Mouse (Mus musculus): Measurements from ENCODE around the gene Cd40. TPM values are rescaled to one million over a fixed set of nuclear protein-coding genes. Genes with fewer than 3 reads are reported as not detected.

The Cd40 gene
- polyA plus RNA-seq (2012; rRNA removed), result 1.9 and 2.4 TPM in 2 replicates
- polyA plus RNA-seq (2014; fragmentation: Nextera tagmentation; extraction: Ambion mirVana), result 3.0 and 4.3 TPM in 2 replicates

DNA sequence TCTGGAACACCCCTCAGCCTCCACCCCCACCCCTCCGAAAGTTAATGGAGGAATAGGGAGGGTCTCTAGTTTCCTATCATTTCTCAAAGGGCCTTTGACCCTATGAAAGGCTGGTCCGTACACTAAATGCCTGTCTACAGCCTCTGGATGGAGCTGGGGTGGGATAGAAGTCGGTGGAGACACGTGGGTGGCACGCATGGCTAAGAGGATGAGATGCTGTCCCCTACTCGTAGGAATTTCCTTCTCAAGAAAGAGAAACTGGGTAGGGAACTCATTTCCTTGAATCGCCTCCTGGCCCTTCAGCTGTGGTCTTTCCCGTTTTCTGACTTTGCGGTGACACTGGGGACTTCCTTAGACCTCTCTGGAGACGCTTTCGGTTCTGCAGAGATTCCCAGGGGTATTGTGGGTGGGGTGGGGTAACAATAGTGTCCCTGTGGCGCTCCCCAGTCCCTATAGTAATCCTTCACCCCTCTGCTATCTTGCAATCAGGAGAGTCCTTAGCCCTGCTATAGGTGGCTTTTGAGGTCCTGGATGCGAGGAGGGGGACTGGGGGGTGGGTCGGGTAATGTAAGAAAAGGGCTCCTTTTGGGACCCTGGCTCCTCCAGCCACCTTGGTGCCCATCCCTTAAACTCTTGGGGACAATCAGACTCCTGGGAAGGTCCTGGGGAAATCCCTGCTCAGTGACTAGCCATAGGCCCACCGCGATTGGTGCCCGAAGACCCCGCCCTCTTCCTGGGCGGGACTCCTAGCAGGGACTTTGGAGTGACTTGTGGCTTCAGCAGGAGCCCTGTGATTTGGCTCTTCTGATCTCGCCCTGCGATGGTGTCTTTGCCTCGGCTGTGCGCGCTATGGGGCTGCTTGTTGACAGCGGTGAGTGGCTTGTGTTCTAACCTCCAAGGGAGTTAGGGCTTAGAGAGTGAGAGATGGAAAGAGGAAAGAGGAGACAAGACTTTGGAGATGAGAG lies at the start of gene Cd40:
Gene Cd40, plus strand, starts transcription at position 740 of the 965 bp plus-strand sequence.
- peak within 1 kb of the TSS; percentile 44 for H3K4me2 ChIP-seq (ENCODE audit: low read depth)
- no peak within 1 kb of the TSS for H3K9ac ChIP-seq (replicated peaks)
- H3K9me3 ChIP-seq (ENCODE audit: control insufficient read depth, low read length), result no peaks in the 10 kb centered on the region
- no peak for TF ChIP-seq CTCF (IDR thresholded peaks at IDR 0.05; ENCODE audit: low read depth)
- TF ChIP-seq EP300 (IDR thresholded peaks at IDR 0.05; ENCODE audit: low read depth), result no peak
- H3K4me3 ChIP-seq (ENCODE audit: insufficient read depth in 1 of 2, low read depth in 2 of 2, low read length in 2 of 2), result peak within 1 kb of the TSS; percentile 33 to 56
- peaks cover 2% of the 10 kb centered on the region for H3K27me3 ChIP-seq (ENCODE audit: control insufficient read depth, insufficient read depth, low read length)
- no peak within 1 kb of the TSS for H3K27ac ChIP-seq
- ATAC-seq (ENCODE audit: insufficient read depth) (0 out of 2 replicates have a peak, but pooled peaks have one; percentile 47), DNase-seq (ENCODE audit: low read depth in 3 of 3, low spot score in 3 of 3) (no peak)
- WGBS (ENCODE audit: insufficient replicate concordance), result 4% methylated on average over 25 of the region's 25 CpGs
- H3K4me1 ChIP-seq (replicated peaks; ENCODE audit: control insufficient read depth in 2 of 2, insufficient read depth in 2 of 2, low read length in 1 of 2), result no peaks in the 10 kb centered on the region
- no peaks in the 10 kb centered on the region for H3K36me3 ChIP-seq (replicated peaks; ENCODE audit: control insufficient read depth, insufficient read depth, low read depth)

DNA sequence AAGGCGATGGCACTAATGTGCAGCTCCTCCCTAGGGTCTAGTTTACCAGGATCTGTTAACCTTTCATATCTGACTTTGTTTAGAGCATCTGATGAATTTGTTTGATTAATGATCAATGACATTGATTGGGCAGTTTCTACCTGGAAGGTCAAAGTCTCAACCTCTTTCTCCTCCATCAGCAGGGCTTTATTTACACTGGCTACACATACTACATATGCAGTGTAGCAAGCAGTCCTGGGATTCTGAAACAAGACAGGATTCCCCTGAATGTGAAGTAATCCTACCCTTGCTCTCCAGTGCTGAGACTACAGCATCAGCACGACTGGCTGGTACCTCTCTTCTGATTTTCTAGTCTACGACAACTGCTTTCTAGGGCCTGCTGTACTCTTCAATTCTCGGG lies 48.6 kb upstream of the Cd40 start:
- H3K4me3 ChIP-seq (ENCODE audit: insufficient read depth in 1 of 2, low read depth in 2 of 2, low read length in 2 of 2), result no peak overlapping the region
- H3K4me1 ChIP-seq (replicated peaks; ENCODE audit: control insufficient read depth in 2 of 2, insufficient read depth in 2 of 2, low read length in 1 of 2), result peaks cover 0 to 4% of the 10 kb centered on the region in 2 experiments; a peak in 2 of 4 replicates
- no peak for TF ChIP-seq CTCF (IDR thresholded peaks at IDR 0.05; ENCODE audit: low read depth)
- no peak for TF ChIP-seq EP300 (IDR thresholded peaks at IDR 0.05; ENCODE audit: low read depth)
- no peaks in the 10 kb centered on the region for H3K9me3 ChIP-seq (ENCODE audit: control insufficient read depth, low read length)
- no peak overlapping the region for H3K9ac ChIP-seq (replicated peaks)
- ATAC-seq (ENCODE audit: insufficient read depth) (peak; percentile 36; the same call in 1 of the 2 replicates), DNase-seq (ENCODE audit: low read depth in 3 of 3, low spot score in 3 of 3) (no peak)
- 75% methylated on average over 4 of the region's 4 CpGs for WGBS (ENCODE audit: insufficient replicate concordance)
- no peak overlapping the region for H3K4me2 ChIP-seq (ENCODE audit: low read depth)
- H3K36me3 ChIP-seq (replicated peaks; ENCODE audit: control insufficient read depth, insufficient read depth, low read depth), result peaks cover 54% of the 10 kb centered on the region
- no peak overlapping the region for H3K27ac ChIP-seq
- H3K27me3 ChIP-seq (ENCODE audit: control insufficient read depth, insufficient read depth, low read length), result no peaks in the 10 kb centered on the region

GRCm38 (mm10) chr2:165007986-165008385 lies 47.4 kb upstream of the Cd40 start:
- Histone ChIP-seq H3K27ac (no peak overlapping the region), H3K9me3 (ENCODE audit: control insufficient read depth, low read length) (no peaks in the 10 kb centered on the region), H3K27me3 (ENCODE audit: control insufficient read depth, insufficient read depth, low read length) (no peaks in the 10 kb centered on the region), H3K4me2 (ENCODE audit: low read depth) (no peak overlapping the region), H3K36me3 (replicated peaks; ENCODE audit: control insufficient read depth, insufficient read depth, low read depth) (peaks cover 52% of the 10 kb centered on the region), H3K4me3 (ENCODE audit: insufficient read depth in 1 of 2, low read depth in 2 of 2, low read length in 2 of 2) (no peak overlapping the region), H3K9ac (replicated peaks) (no peak overlapping the region), H3K4me1 (replicated peaks; ENCODE audit: control insufficient read depth in 2 of 2, insufficient read depth in 2 of 2, low read length in 1 of 2) (peaks cover 0 to 4% of the 10 kb centered on the region in 2 experiments; a peak in 2 of 4 replicates)
- DNase-seq (ENCODE audit: low read depth in 3 of 3, low spot score in 3 of 3), result no peak
- no peak for TF ChIP-seq EP300 (IDR thresholded peaks at IDR 0.05; ENCODE audit: low read depth)
- TF ChIP-seq CTCF (IDR thresholded peaks at IDR 0.05; ENCODE audit: low read depth), result no peak
- WGBS (ENCODE audit: insufficient replicate concordance), result 73% methylated on average over 1 of the region's 1 CpGs
- ATAC-seq (ENCODE audit: insufficient read depth), result no peak

DNA sequence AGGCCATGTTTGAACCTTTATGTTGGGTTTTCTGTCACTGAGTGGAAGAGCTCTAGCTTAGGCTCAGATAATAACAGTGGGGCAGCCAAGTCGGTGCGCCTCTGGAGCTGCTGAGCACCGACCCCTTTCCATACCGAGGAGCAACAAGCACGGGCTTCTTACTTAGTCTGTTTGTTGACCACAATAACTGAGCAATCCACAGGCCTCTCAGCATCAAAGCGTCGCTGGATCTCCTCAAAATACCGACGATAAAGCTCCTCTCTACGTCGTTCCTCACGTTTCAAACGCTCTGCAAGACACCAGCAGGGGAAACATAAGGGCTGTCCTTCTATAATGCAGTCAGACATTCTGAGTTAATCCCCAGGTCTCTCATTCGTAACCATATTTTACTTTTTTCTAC lies 46.3 kb upstream of the Cd40 start:
- Histone ChIP-seq H3K36me3 (replicated peaks; ENCODE audit: control insufficient read depth, insufficient read depth, low read depth) (peaks cover 43% of the 10 kb centered on the region), H3K4me3 (ENCODE audit: insufficient read depth in 1 of 2, low read depth in 2 of 2, low read length in 2 of 2) (no peak overlapping the region), H3K4me2 (ENCODE audit: low read depth) (no peak overlapping the region), H3K4me1 (replicated peaks; ENCODE audit: control insufficient read depth in 2 of 2, insufficient read depth in 2 of 2, low read length in 1 of 2) (peaks cover 0 to 6% of the 10 kb centered on the region in 2 experiments; a peak in 2 of 4 replicates), H3K9ac (replicated peaks) (no peak overlapping the region), H3K27ac (no peak overlapping the region), H3K9me3 (ENCODE audit: control insufficient read depth, low read length) (no peaks in the 10 kb centered on the region), H3K27me3 (ENCODE audit: control insufficient read depth, insufficient read depth, low read length) (no peaks in the 10 kb centered on the region)
- ATAC-seq (ENCODE audit: insufficient read depth), result no peak
- TF ChIP-seq CTCF (IDR thresholded peaks at IDR 0.05; ENCODE audit: low read depth) (no peak), EP300 (IDR thresholded peaks at IDR 0.05; ENCODE audit: low read depth) (no peak)
- DNase-seq (ENCODE audit: low read depth in 3 of 3, low spot score in 3 of 3), result no peak
- 88% methylated on average over 14 of the region's 14 CpGs for WGBS (ENCODE audit: insufficient replicate concordance)

- no peak overlapping the region for H3K27ac ChIP-seq
- no peak overlapping the region for H3K4me2 ChIP-seq (ENCODE audit: low read depth)
- H3K9me3 ChIP-seq (ENCODE audit: control insufficient read depth, low read length), result no peaks in the 10 kb centered on the region
- H3K4me3 ChIP-seq (ENCODE audit: insufficient read depth in 1 of 2, low read depth in 2 of 2, low read length in 2 of 2), result no peak overlapping the region
- WGBS (ENCODE audit: insufficient replicate concordance), result 79% methylated on average over 2 of the region's 2 CpGs
- ATAC-seq (ENCODE audit: insufficient read depth) (no peak), DNase-seq (ENCODE audit: low read depth in 3 of 3, low spot score in 3 of 3) (no peak)
- no peak overlapping the region for H3K9ac ChIP-seq (replicated peaks)
- H3K27me3 ChIP-seq (ENCODE audit: control insufficient read depth, insufficient read depth, low read length), result no peaks in the 10 kb centered on the region
- H3K4me1 ChIP-seq (replicated peaks; ENCODE audit: control insufficient read depth in 2 of 2, insufficient read depth in 2 of 2, low read length in 1 of 2), result peaks cover 0 to 9% of the 10 kb centered on the region in 2 experiments; a peak in 2 of 4 replicates
- H3K36me3 ChIP-seq (replicated peaks; ENCODE audit: control insufficient read depth, insufficient read depth, low read depth), result peaks cover 43% of the 10 kb centered on the region
- TF ChIP-seq EP300 (IDR thresholded peaks at IDR 0.05; ENCODE audit: low read depth) (no peak), CTCF (IDR thresholded peaks at IDR 0.05; ENCODE audit: low read depth) (no peak)
These were observed 45.8 kb upstream of the Cd40 start for GRCm38 (mm10) chr2:165009581-165009980.
